Mouse (Mus musculus): ENCODE measurements around the gene 9130023H24Rik. TPM values are rescaled to one million over a fixed set of nuclear protein-coding genes. Genes with fewer than 3 reads are reported as not detected.

The 9130023H24Rik gene
- polyA plus RNA-seq, 1 experiment from 2014 or later, result 5.4 TPM

GRCm38 (mm10) chr7:128236426-128236825 lies 1.4 kb downstream of the 9130023H24Rik start:
- H3K27me3 ChIP-seq, result no peaks in the 10 kb centered on the region
- TF ChIP-seq CTCF (IDR thresholded peaks at IDR 0.05), result no peak
- CTCF ChIA-PET, result interaction anchor here (1.0 to 2.2 kb wide), 5 partner anchors 11 to 108 kb away, joined by 3 to 6 read pairs (median 3); no protein-coding TSS in a partner anchor
- DNase-seq (ENCODE audit: low read depth, low spot score), result no peak
- in situ Hi-C loops (cut with MboI; ENCODE audit: low pct_unique_long_range_greater_than_20kb), result no loop called here
- ATAC-seq, result no peak
- POLR2A ChIA-PET, result interaction anchor here (2.8 kb wide), 1 partner anchor 10 kb away, joined by 13 read pairs; the partner anchor contains the start of gene Tgfb1i1

- no peak for TF ChIP-seq CTCF (IDR thresholded peaks at IDR 0.05)
- ChIA-PET CTCF (interaction anchor here (2.2 kb wide), 1 partner anchor 10 kb away, joined by 6 read pairs; no protein-coding TSS in a partner anchor), POLR2A (interaction anchor here (0.7 kb wide), 1 partner anchor 26 kb away, joined by 5 read pairs; no protein-coding TSS in a partner anchor)
- DNase-seq (ENCODE audit: low read depth, low spot score), result no peak
- ATAC-seq, result no peak
- in situ Hi-C loops (cut with MboI; ENCODE audit: low pct_unique_long_range_greater_than_20kb), result no loop called here
- no peaks in the 10 kb centered on the region for H3K27me3 ChIP-seq
Measured at GRCm38 (mm10) chr7:128235481-128235880, 2.4 kb downstream of the 9130023H24Rik start.

- CTCF ChIA-PET, result no interaction called here
- H3K27me3 ChIP-seq, result no peaks in the 10 kb centered on the region
- no peak for TF ChIP-seq CTCF (IDR thresholded peaks at IDR 0.05)
- POLR2A ChIA-PET, result no interaction called here
- in situ Hi-C loops (cut with MboI; ENCODE audit: low pct_unique_long_range_greater_than_20kb), result no loop called here
- DNase-seq (ENCODE audit: low read depth, low spot score) (no peak), ATAC-seq (no peak)
Measured at GRCm38 (mm10) chr7:128234796-128235195, 3.0 kb downstream of the 9130023H24Rik start.

GRCm38 (mm10) chr7:128231741-128232140 lies 6.1 kb downstream of the 9130023H24Rik start:
- CTCF ChIA-PET, result no interaction called here
- H3K27me3 ChIP-seq, result no peaks in the 10 kb centered on the region
- TF ChIP-seq CTCF (IDR thresholded peaks at IDR 0.05), result no peak
- ATAC-seq (no peak), DNase-seq (ENCODE audit: low read depth, low spot score) (no peak)
- in situ Hi-C loops (cut with MboI; ENCODE audit: low pct_unique_long_range_greater_than_20kb), result no loop called here
- POLR2A ChIA-PET, result no interaction called here

- no peak for DNase-seq (ENCODE audit: low read depth, low spot score)
- H3K27me3 ChIP-seq, result peaks cover 16% of the 10 kb centered on the region
- CTCF ChIA-PET, result interaction anchor here (1.2 to 1.6 kb wide), 2 partner anchors 16 to 504 kb away, joined by 3 to 4 read pairs; partner anchors contain the start of gene Armc5
- in situ Hi-C loops (cut with MboI; ENCODE audit: low pct_unique_long_range_greater_than_20kb), result loop anchor here (25.0 kb wide), 1 partner anchor 559 kb away; no protein-coding TSS in a partner anchor
- no peak for TF ChIP-seq CTCF (IDR thresholded peaks at IDR 0.05)
- ATAC-seq, result no peak
- POLR2A ChIA-PET, result no interaction called here
Measured at GRCm38 (mm10) chr7:128220936-128221335, 16.9 kb downstream of the 9130023H24Rik start.

GRCm38 (mm10) chr7:128219952-128220351 lies 17.9 kb downstream of the 9130023H24Rik start:
- in situ Hi-C loops (cut with MboI; ENCODE audit: low pct_unique_long_range_greater_than_20kb), result loop anchor here (25.0 kb wide), 1 partner anchor 558 kb away; no protein-coding TSS in a partner anchor
- CTCF ChIA-PET, result interaction anchor here (1.6 kb wide), 1 partner anchor 17 kb away, joined by 4 read pairs; the partner anchor contains the start of gene Armc5
- POLR2A ChIA-PET, result no interaction called here
- ATAC-seq, result no peak
- no peak for TF ChIP-seq CTCF (IDR thresholded peaks at IDR 0.05)
- peaks cover 24% of the 10 kb centered on the region for H3K27me3 ChIP-seq
- DNase-seq (ENCODE audit: low read depth, low spot score), result no peak

GRCm38 (mm10) chr7:128209826-128210225 lies 28.0 kb downstream of the 9130023H24Rik start:
- no peak for TF ChIP-seq CTCF (IDR thresholded peaks at IDR 0.05)
- DNase-seq (ENCODE audit: low read depth, low spot score), result no peak
- ChIA-PET POLR2A (no interaction called here), CTCF (no interaction called here)
- peaks cover 6% of the 10 kb centered on the region for H3K27me3 ChIP-seq
- in situ Hi-C loops (cut with MboI; ENCODE audit: low pct_unique_long_range_greater_than_20kb), result loop anchor here (5.0 to 25.0 kb wide), 3 partner anchors 108 to 548 kb away; partner anchors contain the start of gene Pycard
- ATAC-seq, result no peak

- DNase-seq (ENCODE audit: low read depth, low spot score) (peak; percentile 9), ATAC-seq (no peak)
- in situ Hi-C loops (cut with MboI; ENCODE audit: low pct_unique_long_range_greater_than_20kb), result loop anchor here (5.0 to 25.0 kb wide), 3 partner anchors 106 to 546 kb away; partner anchors contain the start of gene Pycard
- ChIA-PET POLR2A (no interaction called here), CTCF (interaction anchor here (0.6 kb wide), 1 partner anchor 410 kb away, joined by 3 read pairs; no protein-coding TSS in a partner anchor)
- peaks cover 5% of the 10 kb centered on the region for H3K27me3 ChIP-seq
- peak; percentile 88 for TF ChIP-seq CTCF (IDR thresholded peaks at IDR 0.05)
Measured at GRCm38 (mm10) chr7:128208187-128208586, 29.6 kb downstream of the 9130023H24Rik start.

- H3K27me3 ChIP-seq, result peaks cover 8% of the 10 kb centered on the region
- ChIA-PET CTCF (interaction anchor here (1.7 kb wide), 1 partner anchor 20 kb away, joined by 3 read pairs; no protein-coding TSS in a partner anchor), POLR2A (no interaction called here)
- no peak for ATAC-seq
- in situ Hi-C loops (cut with MboI; ENCODE audit: low pct_unique_long_range_greater_than_20kb), result loop anchor here (5.0 to 25.0 kb wide), 3 partner anchors 104 to 544 kb away; partner anchors contain the start of gene Pycard
- DNase-seq (ENCODE audit: low read depth, low spot score), result no peak
- TF ChIP-seq CTCF (IDR thresholded peaks at IDR 0.05), result no peak
Measured at GRCm38 (mm10) chr7:128206152-128206551, 31.7 kb downstream of the 9130023H24Rik start, which contains the start of gene Cox6a2. Gene Cox6a2, minus strand, starts transcription at chr7:128206387.

- ATAC-seq, result no peak
- no peak for TF ChIP-seq CTCF (IDR thresholded peaks at IDR 0.05)
- H3K27me3 ChIP-seq, result peaks cover 6% of the 10 kb centered on the region
- no peak for DNase-seq (ENCODE audit: low read depth, low spot score)
- ChIA-PET CTCF (no interaction called here), POLR2A (no interaction called here)
- in situ Hi-C loops (cut with MboI; ENCODE audit: low pct_unique_long_range_greater_than_20kb), result loop anchor here (5.0 to 25.0 kb wide), 3 partner anchors 103 to 543 kb away; partner anchors contain the start of gene Pycard
Measured at GRCm38 (mm10) chr7:128205695-128206094, 32.1 kb downstream of the 9130023H24Rik start.

GRCm38 (mm10) chr7:128204179-128204578 lies 33.7 kb downstream of the 9130023H24Rik start:
- in situ Hi-C loops (cut with MboI; ENCODE audit: low pct_unique_long_range_greater_than_20kb), result loop anchor here (10.0 to 25.0 kb wide), 2 partner anchors 209 to 542 kb away; partner anchors contain the start of gene Pycard
- ATAC-seq, result no peak
- no peak for TF ChIP-seq CTCF (IDR thresholded peaks at IDR 0.05)
- ChIA-PET POLR2A (no interaction called here), CTCF (no interaction called here)
- H3K27me3 ChIP-seq, result peaks cover 6% of the 10 kb centered on the region
- no peak for DNase-seq (ENCODE audit: low read depth, low spot score)

All from Patski (cell line).